Mouse (Mus musculus) heart, postnatal 14 days (tissue): ENCODE measurements around the gene Actl10. TPM values are rescaled to one million over a fixed set of nuclear protein-coding genes. Genes with fewer than 3 reads are reported as not detected.

ENCODE experiments used
- DNase-seq, 2 experiments: peaks; one replicate each; pipeline ENCODE4 v3.0.0; 2021 to 2022
- intact Hi-C: fragments of 180-260 bp; cut with DNase I; formaldehyde crosslinking; loops from one replicate; pipeline ENCODE4 v1.15.1; 2025
- total RNA-seq, 2 experiments: library from RNA; stranded (reverse); gene quantifications; 2 replicates each; pipeline ENCODE4 v1.2.3; 2021

The Actl10 gene
- total RNA-seq, 2 experiments from 2014 or later = not detected

DNA sequence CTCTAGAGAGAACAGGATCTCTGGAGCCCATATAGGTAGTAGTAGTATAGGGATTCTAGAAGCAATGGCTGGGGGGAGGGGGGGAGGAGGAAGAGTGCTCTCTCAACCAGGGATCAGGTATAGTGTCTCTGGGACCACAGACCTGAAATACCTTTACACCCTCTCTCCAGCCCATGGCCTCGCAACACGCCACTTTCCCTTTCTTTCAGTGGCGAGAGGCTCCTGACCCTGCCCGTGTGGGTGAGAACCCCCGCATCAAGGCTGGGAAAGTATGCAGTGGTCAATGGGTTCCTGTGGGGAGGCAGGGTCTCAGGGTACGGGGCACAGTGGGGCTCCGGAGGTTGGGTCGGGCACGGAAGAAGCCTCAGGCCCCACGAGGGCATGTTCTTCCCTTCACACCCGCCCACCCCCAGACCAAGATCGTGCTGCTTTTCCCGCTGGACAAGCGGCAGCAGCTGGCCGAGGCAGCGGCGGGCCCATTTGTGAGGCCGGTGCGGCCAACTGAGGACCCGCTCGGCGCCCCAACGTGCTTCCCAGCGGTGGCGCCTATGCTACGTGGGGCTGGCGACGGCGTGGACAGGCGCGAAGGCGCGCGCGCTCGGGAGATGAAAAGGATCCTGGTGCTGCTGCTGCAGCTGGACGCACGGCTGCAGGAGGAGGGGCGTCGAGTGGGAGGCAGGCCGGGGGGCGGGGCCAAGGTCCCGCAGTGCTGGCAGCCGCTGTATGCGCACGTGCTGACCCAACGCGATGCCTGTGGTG lies 2.3 kb upstream of the Actl10 start:
- intact Hi-C loops = no loop called here
- DNase-seq = peak; percentile 73 to 74

DNA sequence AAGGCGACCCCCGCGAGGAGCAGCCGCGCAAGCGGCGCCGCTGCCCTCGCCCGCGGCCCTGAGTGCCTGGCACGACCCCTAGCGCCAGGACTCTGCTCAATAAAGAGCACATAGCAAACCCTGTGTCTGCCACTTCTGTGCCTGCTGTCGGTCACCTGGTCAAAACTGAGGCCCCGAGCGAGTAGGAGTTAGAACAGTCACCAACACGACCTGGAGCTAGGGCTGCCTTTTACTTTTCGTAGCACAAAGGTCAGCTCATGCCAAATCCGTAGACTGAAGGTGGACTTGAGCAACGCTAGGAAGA lies 1.7 kb upstream of the Actl10 start:
- intact Hi-C loops = no loop called here
- no peak for DNase-seq

DNA sequence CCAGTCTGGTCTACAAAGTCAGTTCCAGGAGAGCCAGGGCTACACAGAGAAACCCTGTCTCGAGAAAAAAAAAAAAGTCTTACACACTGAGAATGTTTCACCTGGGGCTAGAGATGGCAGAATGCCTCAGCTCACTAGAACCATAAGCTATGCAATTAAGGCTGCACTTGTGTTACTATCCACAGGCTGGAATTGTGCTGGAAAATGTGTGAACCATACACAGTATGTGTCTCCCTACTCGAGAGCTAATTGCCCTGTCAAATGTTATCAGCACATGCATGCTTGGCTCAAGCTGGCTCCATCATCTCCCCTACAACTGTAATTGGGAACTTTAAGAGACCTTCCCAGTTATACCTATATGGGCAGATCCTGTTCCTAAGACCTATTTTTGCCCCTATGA lies 639 bp upstream of the Actl10 start:
- DNase-seq = no peak
- intact Hi-C loops = no loop called here

DNA sequence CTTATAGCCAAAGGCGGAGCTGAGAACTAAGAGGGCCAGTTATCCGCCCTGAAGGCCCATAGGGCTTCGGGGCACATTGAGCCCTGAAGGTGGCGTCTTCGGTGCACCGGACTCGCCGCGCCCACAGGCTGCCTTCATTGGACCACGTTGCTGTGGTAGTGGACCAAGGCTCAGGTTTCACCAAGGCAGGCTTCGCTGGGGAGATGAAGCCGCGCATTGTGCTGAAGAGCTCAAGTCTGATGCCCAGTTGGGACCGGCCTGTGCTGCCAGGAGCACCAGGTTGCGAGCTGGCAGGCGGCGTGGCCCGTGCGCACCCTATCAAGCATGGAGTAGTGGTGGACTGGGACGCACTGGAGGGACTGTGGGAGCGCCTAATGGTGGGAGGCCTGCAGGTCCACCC lies 351 bp downstream of the Actl10 start:
- intact Hi-C loops = no loop called here
- no peak for DNase-seq

DNA sequence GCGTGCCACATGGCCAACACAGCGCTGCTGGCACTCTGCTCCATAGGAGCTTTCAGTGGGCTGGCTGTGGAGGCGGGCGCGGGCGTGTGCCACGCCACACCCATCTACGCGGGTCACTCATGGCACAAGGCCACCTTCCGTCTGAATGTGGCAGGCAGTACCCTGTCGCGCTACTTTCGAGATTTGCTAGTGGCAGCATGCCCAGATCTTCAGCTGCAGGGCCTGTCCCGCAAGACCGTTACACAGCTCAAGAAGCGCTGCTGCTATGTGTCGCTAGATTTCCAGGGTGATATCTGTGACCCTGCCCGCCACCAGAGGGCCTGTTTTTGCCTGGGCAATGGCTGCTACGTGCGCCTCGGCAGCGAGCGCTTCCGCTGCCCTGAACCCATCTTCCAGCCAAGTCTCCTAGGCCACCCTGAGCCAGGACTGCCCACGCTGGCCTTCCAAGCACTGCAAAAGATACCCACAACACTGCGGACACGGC lies 890 bp downstream of the Actl10 start:
- peak; percentile 65 to 68 for DNase-seq
- intact Hi-C loops = no loop called here

DNA sequence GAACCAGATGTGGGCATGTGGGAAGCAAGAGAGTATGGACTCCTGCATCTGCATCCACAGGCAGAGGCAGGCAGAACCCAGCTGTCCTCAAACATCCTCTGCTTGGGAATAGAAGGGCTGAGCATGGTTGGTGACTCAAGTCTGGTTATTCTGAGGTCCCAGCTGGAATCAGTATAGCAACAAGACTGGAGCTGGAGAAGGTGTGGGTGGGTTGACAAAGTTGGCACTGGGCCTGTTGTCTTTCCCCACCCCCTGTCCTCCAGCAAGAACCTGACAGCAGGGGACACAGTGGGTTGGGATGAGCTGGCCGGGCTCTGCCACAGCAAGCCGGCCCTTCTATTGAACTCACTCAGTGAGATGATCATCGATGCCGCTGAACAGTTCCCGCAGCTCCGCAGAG lies 3.7 kb downstream of the Actl10 start:
- intact Hi-C loops = loop anchor here (5.0 kb wide), 1 partner anchor 52 kb away; no protein-coding TSS in a partner anchor
- DNase-seq = no peak

DNA sequence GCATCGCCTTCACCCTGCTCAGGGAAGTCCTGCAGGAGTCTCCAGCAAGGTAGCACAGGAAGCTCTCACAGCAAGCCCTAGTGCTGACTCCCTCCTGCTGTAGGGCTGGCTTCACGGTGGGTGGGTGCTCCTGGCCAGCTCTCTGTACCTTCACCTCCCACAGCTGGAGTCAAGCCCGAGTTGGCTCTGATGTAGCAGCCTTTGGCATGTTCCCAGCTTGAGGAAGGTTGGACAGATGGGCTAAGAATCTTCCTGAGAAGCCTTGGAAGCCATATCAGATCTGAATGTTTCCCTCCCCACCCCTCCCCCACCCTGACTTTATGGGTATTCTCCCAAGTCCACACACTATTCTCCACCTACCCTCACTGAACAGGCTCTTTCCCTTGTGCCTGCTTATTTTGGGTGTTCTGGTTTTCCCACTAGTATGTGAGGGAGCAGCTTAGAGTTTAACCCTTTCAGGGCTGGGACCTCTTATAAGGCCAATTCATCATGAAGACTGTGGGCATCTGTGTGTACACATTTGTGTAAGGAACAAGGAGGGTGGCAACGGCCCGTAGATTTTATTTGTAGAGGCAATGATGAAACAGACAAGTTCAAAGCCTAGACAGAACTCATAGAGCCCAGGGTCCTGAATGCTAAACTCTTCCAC lies 5.7 kb downstream of the Actl10 start:
- DNase-seq = no peak
- intact Hi-C loops = loop anchor here (5.0 kb wide), 1 partner anchor 50 kb away; no protein-coding TSS in a partner anchor

DNA sequence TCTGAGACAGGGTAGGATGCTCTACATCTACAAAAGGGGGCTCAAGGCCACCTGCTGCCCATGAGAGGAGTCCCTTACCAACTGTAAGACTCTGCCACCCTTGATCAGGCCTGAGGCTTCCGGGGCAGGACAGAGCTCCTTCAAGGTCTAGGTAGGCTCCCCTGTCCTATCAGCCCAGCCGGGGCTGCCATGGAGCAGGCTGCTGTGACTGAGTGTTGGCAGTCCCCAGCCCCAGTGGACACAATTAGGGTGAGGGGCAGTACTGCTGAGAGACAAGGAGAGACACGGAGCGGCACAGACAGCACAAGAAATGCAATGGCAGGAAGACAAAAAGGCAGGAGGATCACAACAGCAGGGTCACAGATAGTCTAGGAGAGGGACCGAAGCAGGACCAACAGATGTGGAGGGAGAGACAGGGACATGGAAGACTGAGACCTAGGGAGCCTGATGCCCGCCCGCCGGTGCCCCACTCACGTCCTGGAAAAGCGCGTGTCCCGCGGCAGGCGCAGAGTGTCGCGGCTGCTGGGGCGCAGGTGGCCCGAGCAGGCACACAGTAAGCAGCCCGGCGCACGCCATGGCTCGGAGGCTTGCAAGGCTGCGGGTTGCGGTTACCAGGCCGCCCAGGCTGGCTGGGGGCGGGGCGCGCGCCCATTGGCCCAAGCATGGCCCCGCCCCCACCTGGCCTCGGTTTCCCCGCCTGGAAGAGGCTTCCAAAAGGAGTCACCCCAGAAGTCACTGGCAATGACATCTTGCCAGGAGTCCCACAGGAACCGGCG lies 6.9 kb downstream of the Actl10 start, which contains the start of gene Necab3:
Gene Necab3 (minus strand): TSS at position 627 of the 776 bp plus-strand sequence.
- intact Hi-C loops = loop anchor here (5.0 kb wide), 1 partner anchor 49 kb away; no protein-coding TSS in a partner anchor
- peak; percentile 40 to 45 for DNase-seq

DNA sequence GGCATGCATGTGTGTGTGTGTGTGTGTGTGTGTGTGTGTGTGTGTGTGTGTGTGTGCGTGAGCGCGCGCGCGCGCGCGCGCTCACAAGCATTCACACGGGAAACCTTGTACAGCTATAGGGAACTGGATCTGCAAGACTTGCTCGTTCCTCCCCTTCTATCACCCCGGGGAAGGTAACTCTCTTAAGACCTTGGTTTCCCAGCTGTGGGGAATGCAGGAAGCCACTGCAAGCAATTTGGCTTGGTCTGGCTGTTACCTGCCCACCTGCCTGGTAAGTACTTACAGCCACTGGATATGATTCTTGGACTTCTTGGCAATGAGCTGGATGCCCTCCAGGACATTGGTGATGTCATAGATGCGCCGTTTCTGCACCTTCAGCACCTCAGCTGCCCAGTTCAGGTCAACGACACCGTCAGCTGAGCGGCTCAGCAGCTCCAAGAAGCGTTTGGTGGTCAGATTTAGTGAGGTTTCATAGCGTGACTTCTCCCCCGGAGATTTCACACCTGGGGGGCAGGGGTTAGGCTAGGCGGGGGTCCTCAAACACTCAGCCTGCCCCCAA lies 12.1 kb downstream of the Actl10 start:
- intact Hi-C loops = no loop called here
- DNase-seq = no peak

DNA sequence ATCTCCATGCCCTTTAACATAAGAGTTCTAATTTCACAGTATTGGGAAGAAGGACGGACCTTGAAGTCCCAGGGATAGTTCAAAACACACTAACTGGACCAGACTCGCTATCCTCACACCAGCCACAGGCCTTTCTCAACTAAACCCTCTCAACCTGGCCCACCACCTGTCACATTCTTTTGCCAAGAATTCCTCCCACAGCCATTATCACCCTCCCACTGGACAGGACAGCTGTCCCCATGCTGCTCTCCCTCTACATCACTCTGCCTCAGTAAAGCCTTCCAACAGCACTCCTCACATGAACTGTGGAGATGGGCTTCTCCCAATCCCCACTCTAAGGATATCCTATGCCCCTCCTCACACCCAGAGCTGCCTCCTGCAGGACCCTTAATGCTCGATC lies 14.0 kb downstream of the Actl10 start:
- intact Hi-C loops = no loop called here
- DNase-seq = no peak

DNA sequence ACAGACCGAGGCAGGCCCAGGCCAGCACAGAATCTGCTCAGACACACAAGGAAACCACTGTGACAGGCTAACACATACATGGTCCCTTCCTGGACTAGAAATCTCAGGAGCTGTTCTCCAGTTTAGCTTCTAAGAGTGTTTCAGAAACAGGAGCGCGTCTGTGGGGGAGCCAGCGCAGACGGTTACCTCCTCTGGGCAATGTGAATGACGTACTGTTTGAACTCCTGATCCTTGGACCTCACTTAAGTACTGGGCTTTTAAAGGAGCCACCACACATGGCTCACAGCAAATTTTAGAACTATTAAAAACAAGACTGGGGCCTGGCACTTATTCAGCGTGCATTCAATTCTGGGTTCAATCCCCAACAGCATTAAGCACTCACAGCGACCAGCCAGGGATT lies 15.1 kb downstream of the Actl10 start:
- intact Hi-C loops = no loop called here
- DNase-seq = no peak

DNA sequence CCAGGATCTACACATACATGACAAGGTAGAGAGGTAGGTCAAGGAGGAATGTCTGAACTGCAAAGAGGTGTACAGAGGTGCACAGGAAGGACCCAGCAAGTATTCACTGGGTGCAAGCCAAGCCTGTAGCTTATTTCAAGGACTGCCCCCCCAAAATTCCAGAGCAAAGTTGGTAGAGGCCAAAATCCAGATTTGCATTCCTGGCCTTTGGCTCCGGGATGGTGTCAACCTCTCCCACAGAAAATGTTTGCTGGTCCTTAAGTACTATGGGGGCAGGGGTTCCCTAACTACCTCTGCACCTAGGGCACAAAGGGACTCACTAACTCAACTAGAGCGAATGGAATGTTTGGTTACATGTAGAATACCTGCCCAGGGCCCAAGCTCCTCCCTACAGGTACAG lies 16.2 kb downstream of the Actl10 start:
- intact Hi-C loops = loop anchor here (2.0 kb wide), 1 partner anchor 45 kb away; the partner anchor contains the start of genes 4930519P11Rik and Zfp341
- DNase-seq = no peak

DNA sequence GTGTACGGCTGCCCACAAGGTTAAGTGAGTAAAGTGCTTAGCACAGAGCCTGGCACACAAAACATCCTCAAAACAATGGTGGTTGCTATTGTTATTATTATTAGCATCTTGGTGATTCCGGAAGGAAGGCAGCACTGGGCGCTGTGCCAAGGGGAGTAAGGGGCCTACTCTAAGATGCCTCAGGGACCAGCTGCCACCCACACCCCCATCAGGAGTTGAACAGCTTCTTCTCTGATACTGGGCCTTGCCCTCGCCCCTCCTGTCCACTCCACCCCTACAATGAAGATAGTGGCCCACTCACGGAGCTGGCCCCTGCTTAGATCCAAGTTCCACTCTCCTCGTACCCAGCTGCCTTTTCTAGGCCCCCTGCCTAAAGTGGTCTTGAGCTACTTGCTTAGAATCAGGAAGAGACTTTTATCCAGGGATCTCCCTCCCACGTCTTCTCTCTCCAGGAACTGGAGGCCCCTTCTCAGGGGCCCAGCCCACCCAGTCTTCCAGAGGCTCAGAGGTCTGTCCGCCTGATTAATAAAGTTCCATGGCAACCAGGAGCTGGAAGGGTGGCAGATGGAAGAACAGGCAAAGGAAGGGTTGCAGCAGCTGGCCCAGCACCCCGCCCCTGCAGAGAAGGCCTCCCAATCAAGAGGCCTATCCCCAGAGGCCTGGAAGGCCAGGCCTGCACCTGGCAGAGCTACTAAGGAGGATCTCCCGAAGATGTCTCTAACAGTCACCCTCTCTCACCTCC lies 16.9 kb downstream of the Actl10 start:
- intact Hi-C loops = loop anchor here (2.0 kb wide), 1 partner anchor 44 kb away; the partner anchor contains the start of genes 4930519P11Rik and Zfp341
- DNase-seq = peak; percentile 39 to 50

DNA sequence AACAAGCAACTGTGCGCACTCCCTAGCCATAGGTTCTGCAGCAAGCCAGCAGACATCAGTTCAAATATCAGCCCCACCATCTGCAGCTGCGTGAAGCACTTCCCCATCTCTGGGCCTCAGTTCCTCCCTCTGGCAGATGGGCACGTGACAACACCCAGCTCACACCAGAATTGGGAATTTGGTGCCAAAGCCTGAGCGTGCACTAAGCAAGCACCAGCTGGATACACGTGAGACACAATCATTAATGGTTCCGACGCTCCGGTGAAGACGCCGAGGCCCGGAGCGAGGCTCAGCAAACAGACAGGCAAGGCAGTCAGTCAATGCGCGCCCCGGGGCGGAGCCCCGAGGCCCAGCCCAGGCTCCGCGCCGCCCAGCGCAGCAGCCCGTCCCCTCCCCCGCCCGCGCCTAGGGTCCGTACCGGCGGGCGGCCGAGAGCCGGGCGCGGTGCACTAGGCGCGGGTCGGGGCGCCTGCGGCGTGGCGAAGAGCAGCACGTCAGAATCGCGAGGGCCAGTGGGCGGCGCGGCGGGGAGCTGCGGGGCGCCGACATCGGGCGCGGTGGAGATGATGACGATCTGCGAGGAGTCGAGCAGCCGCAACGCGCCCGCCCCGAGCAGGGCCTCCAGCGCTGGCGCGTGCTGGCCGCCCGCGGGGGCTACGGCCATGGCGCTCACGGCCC lies 17.6 kb downstream of the Actl10 start:
- intact Hi-C loops = loop anchor here (2.0 kb wide), 1 partner anchor 44 kb away; the partner anchor contains the start of genes 4930519P11Rik and Zfp341
- peak; percentile 69 to 74 for DNase-seq

DNA sequence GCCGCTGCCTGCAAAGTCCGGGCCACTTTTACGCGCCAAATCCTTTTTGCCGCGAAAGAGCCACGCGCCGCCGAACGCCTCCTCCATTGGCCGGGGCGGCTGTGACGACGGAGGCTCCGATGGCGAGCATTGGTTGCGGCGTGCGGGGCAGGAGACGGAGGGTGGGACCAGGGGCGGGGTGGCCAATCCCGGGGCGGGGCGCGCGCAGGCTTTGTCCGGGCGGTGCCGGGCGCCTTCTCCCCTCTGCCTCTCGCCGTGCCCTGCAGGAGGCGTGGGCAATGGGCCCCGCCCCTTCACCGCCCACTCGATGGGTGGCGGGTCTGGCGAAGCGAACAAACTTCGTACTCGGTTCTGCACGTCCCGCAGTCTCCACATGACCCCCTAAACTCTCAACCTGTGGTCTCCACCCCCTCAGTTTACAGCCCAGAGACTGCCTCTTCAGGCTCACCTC lies 18.3 kb downstream of the Actl10 start, which contains the start of gene E2f1:
Gene E2f1 (minus strand): TSS at position 57 of the 451 bp plus-strand sequence.
- peak; percentile 96 for DNase-seq
- intact Hi-C loops = loop anchor here (2.0 kb wide), 1 partner anchor 43 kb away; the partner anchor contains the start of genes 4930519P11Rik and Zfp341

DNA sequence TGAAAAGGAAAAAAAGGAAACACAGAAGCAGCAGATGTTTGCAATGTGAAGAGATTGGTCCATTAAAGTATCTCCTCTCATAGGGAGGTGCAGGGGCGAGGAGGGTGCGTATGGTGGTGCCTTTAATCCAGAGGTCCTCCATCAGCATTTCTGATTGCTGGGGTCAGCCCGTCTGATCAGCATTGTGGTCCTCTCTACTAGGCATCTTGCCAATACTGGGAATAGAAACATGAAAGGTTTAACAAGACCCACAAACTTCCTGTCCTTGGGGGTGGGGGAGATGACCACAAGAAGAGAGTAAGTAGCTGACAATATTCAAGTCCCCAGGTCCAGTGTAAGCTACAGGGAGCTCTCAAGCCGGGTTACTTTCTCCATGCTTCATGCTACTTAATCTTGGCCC lies 19.1 kb downstream of the Actl10 start:
- intact Hi-C loops = no loop called here
- DNase-seq = no peak

DNA sequence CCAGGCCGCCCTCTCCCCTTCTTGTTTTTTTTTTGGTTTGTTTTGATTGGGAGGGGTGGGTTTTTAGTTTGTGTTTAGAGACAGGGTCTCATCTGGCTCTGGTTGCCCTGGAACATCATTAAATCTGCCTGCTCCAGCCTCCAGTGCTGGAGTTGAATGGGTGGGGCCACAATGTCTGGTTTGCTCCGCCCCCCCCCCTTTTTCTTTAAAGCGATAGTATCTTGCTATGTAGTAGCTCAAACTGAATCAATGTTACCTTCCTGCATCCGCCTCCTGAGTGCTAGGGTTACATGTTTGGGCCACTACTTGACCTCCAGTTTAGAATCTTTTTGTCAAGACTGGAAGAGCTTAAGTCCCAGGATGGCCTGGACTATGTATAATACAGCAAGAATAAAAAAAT lies 19.7 kb downstream of the Actl10 start:
- intact Hi-C loops = no loop called here
- DNase-seq = no peak

DNA sequence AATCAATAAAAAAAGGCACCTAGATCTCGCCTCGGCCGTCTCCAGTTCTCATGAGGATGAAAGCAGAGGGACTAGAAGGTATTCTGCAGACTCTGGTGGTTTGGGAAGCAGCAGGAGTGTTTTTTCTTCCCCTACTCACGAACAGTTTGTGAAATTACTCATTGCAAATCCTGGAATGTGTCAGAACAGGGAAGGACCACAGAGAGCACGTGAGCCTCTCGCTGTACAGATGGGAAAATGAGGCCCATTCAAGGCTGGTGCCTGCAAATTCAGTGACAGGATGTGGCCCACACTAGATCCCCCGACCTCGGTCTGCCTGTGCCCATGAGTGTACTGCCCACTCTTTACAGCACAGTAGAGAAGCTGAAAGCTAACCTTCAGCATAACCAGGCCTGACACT lies 20.4 kb downstream of the Actl10 start:
- intact Hi-C loops = no loop called here

DNA sequence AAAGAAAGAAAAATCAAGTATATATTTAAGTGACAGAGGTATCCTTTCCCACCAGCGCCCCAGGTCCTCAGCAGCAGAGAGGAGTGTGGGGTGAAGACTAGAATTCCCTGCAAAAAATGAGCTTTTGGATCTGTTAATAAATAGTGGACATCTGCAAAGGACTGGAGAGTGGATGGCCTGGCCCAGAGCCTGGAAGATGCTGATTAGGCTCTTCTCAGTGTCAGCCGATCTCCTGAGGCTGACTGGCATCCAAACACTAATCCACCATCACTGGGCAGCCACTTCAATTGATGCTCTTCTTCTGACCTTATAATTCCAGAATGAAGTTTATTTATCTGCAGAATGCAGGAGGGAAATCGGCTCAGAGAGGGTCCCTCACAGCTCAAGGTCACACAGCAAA lies 21.4 kb downstream of the Actl10 start:
- DNase-seq = no peak
- intact Hi-C loops = no loop called here

More for the DNA sequence above, 20.4 kb downstream of the Actl10 start:
- DNase-seq = no peak
